Mouse (Mus musculus) gastrocnemius, postnatal 10 days (tissue): Measurements from ENCODE around the gene Kifc5b. TPM values are rescaled to one million over a fixed set of nuclear protein-coding genes. Genes with fewer than 3 reads are reported as not detected.
A peak's percentile ranks its signal among the peaks of the same experiment; 100 is the strongest.
"Not testable (repeated sequence)": the region's sequence is repeated elsewhere in the genome, so short reads cannot be mapped to it uniquely, and the experiment has no call there.

Experiments
- DNase-seq: peaks from one replicate; pipeline ENCODE4 v3.0.0; 2021; ENCODE audit warnings: mixed read lengths
- microRNA-seq, 2 experiments: library from miRNA; unstranded; fragments of <30 nt; microRNA quantifications; one replicate each; pipeline ENCODE4 v1.2.0; 2021
- total RNA-seq, 2 experiments: library from RNA; stranded (reverse); gene quantifications; 2 replicates each; pipeline ENCODE4 v1.2.3; 2021

Gene Kifc5b
- total RNA-seq, 2 experiments from 2014 or later: 2.5 to 4.1 TPM

- DNase-seq: no peak
Observed at GRCm38 (mm10) chr17:26972107-26972506, 55.2 kb downstream of the Kifc5b start.

- peak; percentile 95 for DNase-seq
Observed at GRCm38 (mm10) chr17:26972703-26973574, 56.0 kb downstream of the Kifc5b start, which contains the start of gene Zbtb9. Zbtb9 (plus strand) TSS chr17:26973167.

GRCm38 (mm10) chr17:26974547-26974946 lies 57.7 kb downstream of the Kifc5b start:
- DNase-seq: no peak

GRCm38 (mm10) chr17:26975415-26975814 lies 58.5 kb downstream of the Kifc5b start:
- no peak for DNase-seq

GRCm38 (mm10) chr17:26977354-26977753 lies 60.5 kb downstream of the Kifc5b start:
- DNase-seq: not testable (repeated sequence)

- no peak for DNase-seq
Observed at GRCm38 (mm10) chr17:26979426-26979825, 62.5 kb downstream of the Kifc5b start.

GRCm38 (mm10) chr17:26981050-26981449 lies 64.2 kb downstream of the Kifc5b start:
- no peak for DNase-seq

Small RNAs within 50 kb of the gene (microRNA-seq; reads per million reads assigned to microRNA genes)
- gene Gm27775 (0 reads per million in 2 experiments), gene Mir3083 (0 to 1.3 reads per million in 2 experiments), gene Mir6968 (0 to 1.3 reads per million in 2 experiments)

Other genes with a start within 250 kb of the Kifc5b start
- 10 to 100 TPM; 17.7 to 18.9 TPM for gene Crebrf, start 201.4 kb upstream of the Kifc5b start, total RNA-seq
- gene Bnip1, start 136.0 kb upstream of the Kifc5b start, total RNA-seq: 10 to 100 TPM; 22.8 to 26.3 TPM
- not detected for gene Nkx2-5, start 72.1 kb upstream of the Kifc5b start, total RNA-seq
- gene Phf1, start 16.0 kb downstream of the Kifc5b start, total RNA-seq: 1 to 10 TPM; 5.1 to 8.1 TPM
- gene Cuta, start 22.5 kb downstream of the Kifc5b start, total RNA-seq: 10 to 100 TPM; 87.9 to 91.1 TPM
- 10 to 100 TPM in 1 of 2 experiments, 1 to 10 TPM in 1; 8.2 to 11.8 TPM for gene Syngap1, start 24.2 kb downstream of the Kifc5b start, total RNA-seq
- 1 to 10 TPM; 2.7 to 3.9 TPM for gene Zbtb9, start 56.1 kb downstream of the Kifc5b start, total RNA-seq
- gene Bak1, start 111.9 kb downstream of the Kifc5b start, total RNA-seq: 10 to 100 TPM; 26.5 to 30.5 TPM
- 1 to 10 TPM; 6.3 to 7.2 TPM for gene Itpr3, start 140.2 kb downstream of the Kifc5b start, total RNA-seq
- 100 to 1,000 TPM; 300 to 343 TPM for gene Uqcc2, start 216.8 kb downstream of the Kifc5b start, total RNA-seq